Mouse (Mus musculus) liver, postnatal 0 days (tissue): Measurements from ENCODE around the gene Myo7a. TPM values are rescaled to one million over a fixed set of nuclear protein-coding genes. Genes with fewer than 3 reads are reported as not detected.

Experiments used
- ATAC-seq: fragments of 200-750 bp; cut with Nextera tagmentation; 2 replicates; pipeline ENCODE4 v1.8.0; 2017; ENCODE audit warnings: mild to moderate bottlenecking, moderate library complexity
- DNase-seq: peaks from one replicate; pipeline ENCODE4 v3.0.0-alpha.2; 2016
- H3K27ac ChIP-seq: fragments of 300-500 bp; sonication (generic); 2 replicates; pipeline ENCODE4 v1.5.1; 2014; ENCODE audit warnings: antibody characterized with exemption, moderate library complexity, mild to moderate bottlenecking, low read depth
- H3K27me3 ChIP-seq: fragments of 300-500 bp; sonication (generic); 2 replicates; pipeline ENCODE4 v1.6.1; 2014; ENCODE audit warnings: low read length, control low read depth, mixed read lengths; ENCODE audit not compliant: insufficient read depth
- H3K36me3 ChIP-seq: fragments of 300-500 bp; sonication (generic); replicated peaks from 2 replicates; pipeline ENCODE4 v1.6.1; 2014; ENCODE audit warnings: mild to moderate bottlenecking, control low read depth, low read length, moderate library complexity, mixed read lengths; ENCODE audit not compliant: insufficient read depth
- H3K4me1 ChIP-seq: fragments of 300-500 bp; sonication (generic); 2 replicates; pipeline ENCODE4 v1.6.1; 2014; ENCODE audit warnings: antibody characterized with exemption, mild to moderate bottlenecking, control low read depth; ENCODE audit not compliant: insufficient read depth
- H3K4me2 ChIP-seq: fragments of 300-500 bp; sonication (generic); 2 replicates; pipeline ENCODE4 v1.6.1; 2014; ENCODE audit warnings: low read depth, mild to moderate bottlenecking, low read length, moderate library complexity, mixed read lengths
- H3K4me3 ChIP-seq: fragments of 300-500 bp; sonication (generic); 2 replicates; pipeline ENCODE4 v1.5.1; 2014; ENCODE audit warnings: low read depth, low read length
- H3K9ac ChIP-seq: fragments of 300-500 bp; sonication (generic); replicated peaks from 2 replicates; pipeline ENCODE4 v1.6.1; 2014; ENCODE audit warnings: mild to moderate bottlenecking, moderate library complexity
- H3K9me3 ChIP-seq: fragments of 300-500 bp; sonication (generic); 2 replicates; pipeline ENCODE4 v1.6.1; 2016; ENCODE audit warnings: mild to moderate bottlenecking, control low read depth, low read length, mixed read lengths
- CTCF ChIP-seq: sonication (generic); IDR thresholded peaks from 2 replicates; pipeline ENCODE4 v1.5.1; 2016; ENCODE audit warnings: antibody characterized with exemption, low read depth
- EP300 ChIP-seq: IDR thresholded peaks from 2 replicates; pipeline ENCODE4 v1.6.1; 2016; ENCODE audit warnings: antibody characterized with exemption, low read depth, mild to moderate bottlenecking
- WGBS: fragments of 180-500 bp; shearing (Covaris S2); extraction: QIAGEN DNeasy Blood & Tissue Kit; methylation state at CpG from one replicate; pipeline ENCODE4 v1.1.7; 2014; ENCODE audit not compliant: insufficient replicate concordance; 5-methylcytosine and 5-hydroxymethylcytosine counted together
- polyA plus RNA-seq: library from polyadenylated mRNA; unstranded; fragments of >200 nt; fragmentation: Nextera tagmentation; extraction: Ambion mirVana; gene quantifications from 2 replicates; pipeline ENCODE4 v1.2.1, GENCODE M21; 2015

The Myo7a gene
- polyA plus RNA-seq, 1 experiment from 2014 or later: 7.6 TPM

DNA sequence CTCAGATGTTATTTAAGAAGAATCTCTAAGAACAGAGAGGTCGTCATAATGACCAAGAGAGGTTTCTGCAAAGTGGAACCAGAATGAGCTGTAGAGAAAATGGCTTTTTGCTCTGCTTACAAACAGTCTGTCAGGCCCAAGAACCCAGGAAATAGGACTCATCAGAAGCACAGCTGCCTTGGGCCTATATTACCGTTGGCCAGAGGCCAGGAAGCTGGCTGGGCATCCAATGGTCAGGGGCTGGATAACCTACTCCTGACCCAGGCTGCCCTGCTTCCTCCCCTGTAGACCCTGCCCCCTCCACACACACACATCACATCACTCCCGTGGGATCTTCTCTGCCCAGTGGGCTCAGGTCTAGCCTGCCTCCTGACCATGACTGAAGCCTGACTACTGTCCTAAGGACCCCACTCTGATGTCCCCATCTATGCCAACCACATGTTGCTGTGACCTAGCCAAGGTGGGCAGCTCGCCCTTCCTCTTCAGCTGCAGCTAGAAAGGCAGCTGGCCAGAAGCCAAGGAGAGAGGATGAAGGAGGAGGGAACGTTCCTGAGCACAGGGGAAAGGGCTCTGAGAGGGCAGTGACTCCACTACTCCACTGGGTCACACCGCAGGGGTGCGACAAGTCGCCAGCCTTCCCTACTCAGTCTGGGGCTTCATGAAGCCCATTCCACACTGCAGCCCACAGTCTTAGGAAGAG lies 40.9 kb upstream of the Myo7a start:
- DNase-seq (no peak), ATAC-seq (no peak)
- TF ChIP-seq EP300: no peak
- no peak for TF ChIP-seq CTCF
- H3K27me3 ChIP-seq: no peaks in the 10 kb centered on the region
- no peak overlapping the region for H3K4me3 ChIP-seq
- no peak overlapping the region for H3K9ac ChIP-seq
- WGBS: 54% methylated on average over 8 of the region's 8 CpGs
- peaks cover 52% of the 10 kb centered on the region for H3K4me1 ChIP-seq
- H3K9me3 ChIP-seq: no peaks in the 10 kb centered on the region
- H3K27ac ChIP-seq: peak overlapping the region; percentile 57; the same call in 1 of the 2 replicates
- no peak overlapping the region for H3K4me2 ChIP-seq
- H3K36me3 ChIP-seq: no peaks in the 10 kb centered on the region

DNA sequence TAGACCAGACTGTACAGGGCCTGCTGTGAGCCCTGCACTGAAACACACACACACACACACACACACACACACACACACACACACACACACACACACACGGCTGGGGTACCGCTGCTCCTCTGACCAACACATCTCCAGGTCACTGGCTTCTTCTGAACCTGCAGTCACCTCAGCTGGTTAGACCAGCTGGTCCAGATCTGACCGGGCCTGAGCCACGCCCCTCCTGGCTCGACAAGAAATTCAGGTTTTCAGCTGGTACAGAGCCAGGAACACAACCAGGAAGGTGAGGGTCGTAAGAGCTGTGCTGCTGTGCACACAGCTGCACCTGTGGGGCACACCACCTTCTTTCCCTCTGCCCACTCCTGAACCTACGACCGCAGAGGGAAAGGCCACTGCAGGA lies 39.2 kb upstream of the Myo7a start:
- Histone ChIP-seq H3K27me3 (no peaks in the 10 kb centered on the region), H3K27ac (no peak overlapping the region; the same call in 1 of the 2 replicates), H3K4me2 (peak overlapping the region; percentile 39; the same call in 1 of the 2 replicates), H3K36me3 (no peaks in the 10 kb centered on the region), H3K9me3 (no peaks in the 10 kb centered on the region), H3K4me3 (peak overlapping the region; percentile 17), H3K4me1 (peaks cover 40% of the 10 kb centered on the region), H3K9ac (no peak overlapping the region)
- ATAC-seq (no peak), DNase-seq (no peak)
- TF ChIP-seq EP300 (no peak), CTCF (no peak)
- WGBS: 54% methylated on average over 7 of the region's 8 CpGs

DNA sequence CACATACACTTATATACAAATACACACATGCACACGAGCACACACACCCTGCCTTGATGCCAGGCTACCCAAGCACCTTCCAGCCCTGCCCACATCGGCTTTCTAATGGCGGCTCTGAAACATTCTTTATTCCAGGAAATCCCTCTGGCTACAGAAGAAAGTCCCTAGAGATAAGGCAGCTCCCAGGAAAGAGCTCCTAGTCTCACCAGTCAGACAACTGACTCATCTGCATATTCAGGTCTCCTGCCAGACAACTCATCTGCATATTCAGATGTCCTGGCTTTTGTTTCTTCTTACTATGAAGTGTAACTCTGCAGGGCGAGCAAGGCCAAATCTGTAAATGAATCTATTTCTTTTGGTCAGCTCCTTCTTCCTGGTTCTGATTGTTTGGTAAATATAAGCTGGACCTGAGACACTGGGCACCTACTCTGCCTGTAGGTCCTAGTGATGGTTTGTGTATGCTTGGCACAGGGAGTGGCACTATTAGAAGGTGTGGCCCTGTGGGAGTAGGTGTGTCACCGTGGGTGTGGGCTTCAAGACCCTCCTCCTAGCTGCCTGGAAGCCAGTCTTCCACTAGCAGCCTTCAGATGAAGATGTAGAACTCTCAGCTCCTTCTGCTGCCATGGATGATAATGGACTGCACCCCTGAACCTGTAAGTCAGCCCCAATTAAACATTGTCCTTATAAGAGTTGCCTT lies 38.5 kb upstream of the Myo7a start:
- WGBS: 50% methylated on average over 5 of the region's 5 CpGs
- H3K4me3 ChIP-seq: peak overlapping the region; percentile 17
- H3K9me3 ChIP-seq: no peaks in the 10 kb centered on the region
- H3K4me2 ChIP-seq: peak overlapping the region; percentile 38
- DNase-seq: no peak
- ATAC-seq: no peak
- no peak overlapping the region for H3K9ac ChIP-seq
- H3K36me3 ChIP-seq: no peaks in the 10 kb centered on the region
- peaks cover 35% of the 10 kb centered on the region for H3K4me1 ChIP-seq
- no peaks in the 10 kb centered on the region for H3K27me3 ChIP-seq
- H3K27ac ChIP-seq: no peak overlapping the region; the same call in 1 of the 2 replicates
- TF ChIP-seq CTCF (no peak), EP300 (no peak)

DNA sequence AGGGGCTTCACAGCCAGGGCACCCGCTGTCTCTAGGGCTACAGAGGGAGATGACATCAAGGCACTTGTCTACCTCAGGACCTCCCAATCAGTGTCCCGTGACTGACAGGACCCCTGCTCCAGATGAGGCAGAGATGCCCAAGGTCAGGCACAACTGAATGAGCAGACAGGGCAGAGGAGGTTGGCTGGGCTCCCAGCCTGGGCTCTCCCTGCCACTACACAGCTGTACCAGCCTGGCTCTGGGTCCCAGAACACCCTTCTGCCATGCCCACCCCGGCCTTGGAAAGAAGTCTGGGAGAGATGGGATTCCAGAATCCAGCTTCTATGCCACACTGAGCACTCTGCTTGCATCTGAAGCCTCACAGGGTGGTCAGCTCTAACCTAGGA lies 36.9 kb upstream of the Myo7a start:
- H3K9ac ChIP-seq: no peak overlapping the region; the same call in 1 of the 2 replicates
- DNase-seq (no peak), ATAC-seq (no peak)
- H3K36me3 ChIP-seq: no peaks in the 10 kb centered on the region
- H3K27ac ChIP-seq: 0 out of 2 replicates have a peak overlapping the region, but pooled peaks have one; percentile 4
- WGBS: 41% methylated on average over 2 of the region's 3 CpGs
- no peaks in the 10 kb centered on the region for H3K27me3 ChIP-seq
- no peak overlapping the region for H3K4me3 ChIP-seq
- H3K4me2 ChIP-seq: no peak overlapping the region
- H3K9me3 ChIP-seq: no peaks in the 10 kb centered on the region
- TF ChIP-seq CTCF: no peak
- no peak for TF ChIP-seq EP300
- peaks cover 24% of the 10 kb centered on the region for H3K4me1 ChIP-seq

DNA sequence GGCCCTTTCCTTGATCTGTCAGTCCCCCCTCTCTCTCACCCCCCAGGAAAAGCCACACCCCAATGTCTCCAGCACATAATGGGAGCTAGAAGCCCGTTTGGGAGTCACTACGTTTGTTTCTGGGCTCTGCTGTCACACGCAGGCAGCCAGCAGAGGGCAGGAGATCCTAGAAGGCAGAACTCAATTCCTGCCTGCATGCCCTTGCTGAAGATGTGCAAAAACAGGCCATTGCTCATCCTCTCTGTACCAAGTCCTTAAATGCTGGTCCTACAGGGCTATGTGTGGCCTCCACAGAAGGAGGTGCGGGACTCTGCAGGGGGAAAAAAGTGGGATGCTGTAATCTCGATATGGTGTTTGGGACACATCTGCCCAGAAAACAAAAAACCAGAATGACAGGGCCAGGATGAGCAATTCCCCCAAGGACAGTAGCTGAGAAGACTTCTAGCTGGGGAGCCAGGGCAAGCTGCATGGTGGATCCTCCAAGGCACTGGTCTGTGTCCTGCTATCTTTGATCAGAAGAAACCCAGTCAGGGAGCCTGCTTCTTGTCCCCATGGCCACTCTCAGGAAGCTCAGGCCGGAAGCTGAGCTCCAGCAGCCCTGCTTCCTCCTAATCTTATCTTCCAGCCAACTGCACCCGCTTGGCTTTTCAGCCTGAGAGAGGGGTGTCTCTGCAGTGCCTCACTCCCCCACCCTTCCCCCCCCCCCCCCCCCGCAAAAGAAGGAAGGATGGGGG lies 36.4 kb upstream of the Myo7a start:
- DNase-seq: peak; percentile 82
- 13% methylated on average over 7 of the region's 8 CpGs for WGBS
- no peak overlapping the region for H3K4me2 ChIP-seq
- H3K4me3 ChIP-seq: no peak overlapping the region
- no peaks in the 10 kb centered on the region for H3K9me3 ChIP-seq
- peak overlapping the region; percentile 44; the same call in 1 of the 2 replicates for H3K27ac ChIP-seq
- no peak for TF ChIP-seq EP300
- TF ChIP-seq CTCF: peak; percentile 97
- ATAC-seq: peak; percentile 68
- H3K4me1 ChIP-seq: peaks cover 24% of the 10 kb centered on the region
- no peaks in the 10 kb centered on the region for H3K36me3 ChIP-seq
- no peak overlapping the region; the same call in 1 of the 2 replicates for H3K9ac ChIP-seq
- no peaks in the 10 kb centered on the region for H3K27me3 ChIP-seq

DNA sequence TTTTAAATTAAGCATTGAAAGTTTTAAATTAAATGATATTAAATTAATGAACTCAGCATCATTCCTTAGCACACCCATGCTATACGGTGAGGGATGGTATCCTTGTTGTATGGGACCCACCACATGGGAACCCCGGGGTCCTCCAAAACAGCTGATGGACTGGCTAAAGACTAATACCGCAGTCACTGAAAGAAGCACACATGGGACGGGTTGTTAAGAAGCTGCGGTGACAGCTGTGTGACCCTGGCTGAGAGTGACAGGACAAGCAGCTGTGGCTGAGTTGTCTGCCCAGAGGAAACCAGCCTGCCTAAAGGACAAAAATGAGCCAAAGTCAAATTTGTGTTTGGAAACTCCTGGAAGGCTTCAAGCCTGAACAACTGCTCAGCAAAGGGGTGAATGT lies 34.6 kb upstream of the Myo7a start:
- no peak overlapping the region for H3K4me2 ChIP-seq
- H3K27ac ChIP-seq: no peak overlapping the region
- H3K9me3 ChIP-seq: no peaks in the 10 kb centered on the region
- 80% methylated on average over 5 of the region's 5 CpGs for WGBS
- TF ChIP-seq CTCF (no peak), EP300 (no peak)
- H3K4me1 ChIP-seq: peaks cover 19% of the 10 kb centered on the region
- no peaks in the 10 kb centered on the region for H3K36me3 ChIP-seq
- ATAC-seq (no peak), DNase-seq (no peak)
- no peak overlapping the region for H3K4me3 ChIP-seq
- no peaks in the 10 kb centered on the region for H3K27me3 ChIP-seq
- H3K9ac ChIP-seq: no peak overlapping the region
